Mouse (Mus musculus) WW6 (cell line): ENCODE results near the gene Adpgk.
A peak's percentile ranks its signal among the peaks of the same experiment; 100 is the strongest.
"Not testable (repeated sequence)": the region's sequence is repeated elsewhere in the genome, so short reads cannot be mapped to it uniquely, and the experiment has no call there.

Experiments used
- DNase-seq: peaks from one replicate; pipeline ENCODE4 v3.0.0-alpha.2; 2013; ENCODE audit warnings: low read depth, low spot score

Adpgk gene

DNA sequence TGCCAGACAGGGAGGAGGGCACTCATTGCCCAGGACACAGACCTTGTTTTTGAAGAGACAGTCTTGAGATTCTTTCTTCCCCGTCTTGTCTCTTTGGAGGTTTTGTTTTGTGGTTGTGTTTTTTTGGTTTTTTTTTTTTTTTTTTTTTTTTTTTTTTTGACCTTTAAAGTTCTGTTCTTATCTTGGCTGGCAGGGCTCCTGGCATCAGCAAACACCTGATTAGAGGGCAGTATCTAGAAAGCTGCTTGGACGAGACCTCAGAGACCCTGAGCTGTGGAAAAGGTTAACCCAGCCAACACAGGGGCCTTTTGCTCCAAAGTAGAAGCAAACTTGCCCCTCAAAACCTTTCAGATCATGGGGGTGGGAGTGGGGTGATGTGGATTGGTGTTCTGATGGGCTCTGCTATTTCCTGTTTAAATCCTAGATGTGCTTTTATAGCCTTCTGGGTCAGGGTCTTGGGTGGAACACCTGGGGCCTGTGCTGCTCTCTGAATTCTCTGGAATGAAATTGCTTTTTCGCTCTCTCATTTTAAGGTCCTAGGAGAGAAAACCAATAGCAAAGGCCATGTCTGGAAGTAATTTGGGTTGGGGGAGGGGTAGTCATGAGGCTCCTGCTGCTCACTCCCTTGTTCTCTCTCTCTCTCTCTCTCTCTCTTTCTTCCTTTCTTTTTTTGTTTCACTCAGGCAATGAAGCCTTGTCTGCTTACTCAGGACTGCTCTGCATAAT, 2.5 kb upstream of the Adpgk start:
- no peak for DNase-seq

- no peak for DNase-seq
Observed at GRCm38 (mm10) chr9:59289529-59290115, 1.7 kb upstream of the Adpgk start.

DNA sequence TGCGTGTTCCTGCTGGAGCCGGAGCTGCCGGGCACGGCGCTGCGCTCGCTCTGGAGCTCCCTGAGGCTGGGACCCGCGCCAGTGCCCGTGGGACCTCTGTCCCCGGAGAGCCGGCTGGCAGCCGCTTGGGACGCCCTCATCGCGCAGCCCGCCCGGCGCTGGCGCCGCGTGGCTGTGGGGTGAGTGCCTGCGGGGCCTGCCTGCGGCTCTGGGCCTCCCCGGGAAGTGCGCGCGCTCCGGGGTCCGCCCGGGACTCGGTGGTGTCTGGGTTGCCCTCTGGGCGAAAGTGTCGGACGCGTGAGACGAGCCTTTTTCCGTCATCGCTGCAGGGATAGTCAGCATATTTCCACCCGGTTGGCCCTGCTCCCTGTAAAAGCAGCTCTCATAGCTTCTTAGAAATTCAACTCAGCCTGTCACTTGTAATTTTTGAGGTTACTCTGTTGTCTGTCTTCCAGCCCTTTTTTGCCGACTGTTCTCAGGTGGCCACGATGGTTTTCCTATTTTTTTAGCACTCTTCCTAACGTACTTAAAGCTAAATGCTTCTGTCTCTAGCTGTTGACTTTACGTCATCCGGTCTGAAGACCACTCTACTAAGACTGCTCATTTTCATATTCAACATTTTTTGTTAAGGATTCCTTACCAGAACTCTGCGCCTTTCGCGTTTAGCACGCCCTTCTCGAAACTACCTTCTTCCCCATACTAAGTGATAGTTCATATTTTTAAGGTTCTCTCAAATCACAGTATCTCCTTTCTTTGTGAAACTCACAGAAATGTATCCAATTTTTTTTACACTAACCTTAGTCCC, 532 bp downstream of the Adpgk start:
- DNase-seq, result no peak

DNA sequence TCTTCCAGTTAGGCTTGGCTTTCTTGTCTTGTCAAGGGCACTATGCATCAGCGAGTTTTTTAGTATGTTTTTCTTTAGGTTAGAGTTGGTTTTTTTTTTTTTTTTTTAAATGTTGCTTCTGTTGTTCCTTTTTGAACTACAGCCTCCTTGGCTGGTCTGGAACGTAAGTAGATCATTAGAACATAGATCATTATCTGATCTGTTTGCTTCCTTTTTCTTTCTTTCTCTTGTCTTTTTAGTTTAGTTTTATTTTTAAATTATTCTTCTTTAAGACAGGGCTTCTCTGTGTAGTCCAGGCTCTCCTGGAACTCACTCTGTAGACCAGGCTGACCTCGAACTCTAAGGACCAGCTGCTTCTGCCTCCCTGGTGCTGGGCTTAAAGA, 1.1 kb downstream of the Adpgk start:
- no peak for DNase-seq

- DNase-seq, result no peak
Observed at GRCm38 (mm10) chr9:59296419-59296818, 5.1 kb downstream of the Adpgk start.

- DNase-seq, result no peak
Observed at GRCm38 (mm10) chr9:59307890-59308289, 16.5 kb downstream of the Adpgk start.

GRCm38 (mm10) chr9:59310582-59311283, 19.4 kb downstream of the Adpgk start:
- DNase-seq, result no peak

DNA sequence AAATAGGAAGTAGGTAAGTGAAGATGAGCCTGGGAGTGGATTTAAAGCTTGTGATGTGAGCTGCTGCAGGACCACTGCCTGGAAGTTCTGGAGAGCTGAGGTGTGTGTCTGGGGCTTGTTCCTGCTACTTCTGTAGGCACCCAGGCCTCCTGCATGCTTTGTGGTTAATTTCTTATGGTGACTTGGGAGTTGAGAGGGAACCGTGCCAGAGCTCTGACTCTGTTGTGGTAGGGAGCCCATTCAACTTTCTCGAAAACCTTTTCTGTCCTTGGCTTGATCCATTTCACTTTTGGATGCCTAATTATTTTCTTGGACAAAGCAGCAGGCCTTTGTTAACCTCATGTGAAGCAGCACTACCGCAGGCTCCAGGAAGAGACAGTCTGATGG, 19.9 kb downstream of the Adpgk start:
- DNase-seq, result no peak

DNA sequence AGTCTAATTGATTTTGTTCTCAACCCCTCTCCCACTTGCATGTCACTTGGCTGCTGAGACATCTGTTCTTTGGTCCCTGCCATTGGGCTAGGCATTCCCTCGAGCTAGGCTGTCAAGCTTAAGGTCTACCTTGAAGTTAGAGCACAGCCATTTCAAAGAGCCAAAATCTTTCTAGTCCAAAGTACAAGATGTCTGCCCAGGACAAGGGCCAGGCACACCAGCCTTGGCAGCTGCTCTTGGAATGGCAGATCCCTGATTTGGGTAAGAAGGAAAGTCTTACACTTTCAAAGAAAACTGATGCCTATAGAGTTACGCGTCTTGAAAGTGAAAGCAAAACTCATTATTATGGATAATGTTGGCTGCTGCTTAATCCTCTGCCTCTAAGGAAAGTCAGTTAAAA, 24.8 kb downstream of the Adpgk start:
- DNase-seq, result no peak

DNA sequence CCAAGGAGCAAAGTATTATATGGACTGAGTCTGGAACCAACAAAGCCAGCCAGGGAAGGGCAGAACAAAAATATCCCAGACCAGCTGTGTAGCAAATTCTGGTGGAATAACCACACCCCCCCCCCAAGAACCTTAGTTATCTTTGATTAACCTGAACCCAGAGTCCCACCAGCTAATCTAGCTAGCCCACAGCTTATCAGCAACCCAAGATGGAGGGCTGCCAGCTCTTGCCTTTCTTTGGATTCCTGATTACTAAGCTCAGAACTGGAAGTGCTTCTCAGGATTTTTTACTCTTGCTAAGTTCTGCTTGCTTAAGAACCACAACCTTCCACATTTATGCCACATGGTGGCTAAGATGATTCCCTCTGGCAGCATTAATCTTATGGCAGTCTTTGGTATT, 33.0 kb downstream of the Adpgk start:
- DNase-seq, result no peak

DNA sequence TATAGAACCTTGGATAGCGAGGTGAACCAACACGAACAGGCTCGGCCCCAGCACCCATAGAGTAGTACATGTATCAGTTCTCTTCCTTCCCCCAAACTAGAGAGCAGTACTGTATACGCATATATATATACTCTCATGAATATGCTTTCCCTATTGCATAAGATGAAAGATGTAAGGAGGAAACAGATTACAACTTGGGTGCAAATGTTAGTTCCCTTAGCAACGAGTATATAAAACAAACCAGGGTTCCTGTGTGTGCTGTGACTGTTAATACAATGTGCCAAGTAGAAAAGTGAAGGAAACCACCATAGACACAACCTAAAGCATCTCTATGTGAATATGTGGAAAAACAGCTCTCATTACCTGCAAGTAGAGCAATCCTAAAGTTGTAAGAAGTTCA, 38.7 kb downstream of the Adpgk start:
- no peak for DNase-seq

DNA sequence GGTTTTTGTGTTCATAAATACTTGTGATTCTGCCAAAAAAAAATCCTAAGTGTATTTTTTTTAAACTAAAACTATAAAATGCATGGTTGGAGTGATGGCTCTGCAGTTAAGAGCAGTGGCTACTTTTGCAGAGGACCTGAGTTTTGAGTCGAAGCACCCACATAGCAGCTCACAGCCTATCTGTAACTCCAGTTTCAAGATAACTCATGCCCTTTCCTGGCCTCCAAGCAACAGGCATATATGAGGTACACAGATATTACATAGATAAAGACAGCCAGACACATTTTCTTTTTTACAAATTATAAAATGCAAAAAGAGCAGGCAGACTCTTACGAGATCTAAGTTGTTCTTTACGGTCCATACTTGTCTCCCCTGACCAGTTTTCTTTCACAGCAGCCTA, 45.2 kb downstream of the Adpgk start:
- no peak for DNase-seq

- no peak for DNase-seq
Observed at GRCm38 (mm10) chr9:59337889-59338288, 46.5 kb downstream of the Adpgk start.

DNA sequence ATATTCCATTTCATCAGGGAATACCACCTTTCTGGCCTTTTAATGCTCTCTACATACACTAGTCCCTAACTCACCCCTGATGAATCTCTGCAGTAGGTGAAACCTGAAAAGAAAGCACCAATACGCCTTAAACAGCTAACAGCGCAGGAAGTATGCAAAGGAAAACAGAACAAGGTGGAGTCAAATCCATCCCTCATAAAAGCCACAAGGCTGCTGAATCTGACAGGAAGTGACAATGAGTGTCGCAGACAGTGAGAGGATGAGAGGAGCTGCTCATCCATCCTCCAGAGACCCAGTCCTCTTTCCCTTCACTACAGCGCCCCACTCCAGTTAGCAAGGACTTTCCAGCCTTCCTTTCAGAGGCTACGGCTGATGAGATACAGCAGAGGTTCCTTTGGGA, 47.1 kb downstream of the Adpgk start:
- no peak for DNase-seq

GRCm38 (mm10) chr9:59339107-59339506, 47.7 kb downstream of the Adpgk start:
- no peak for DNase-seq

- no peak for DNase-seq
Observed at GRCm38 (mm10) chr9:59340002-59340401, 48.6 kb downstream of the Adpgk start.

- DNase-seq, result no peak
Observed at GRCm38 (mm10) chr9:59346176-59346575, 54.8 kb downstream of the Adpgk start.

GRCm38 (mm10) chr9:59352586-59353252, 61.4 kb downstream of the Adpgk start:
- DNase-seq, result no peak

- peak; percentile 80 for DNase-seq
Observed at GRCm38 (mm10) chr9:59353253-59353639, 61.9 kb downstream of the Adpgk start, which contains the start of gene Bbs4. Gene Bbs4 (minus strand): TSS chr9:59353508.

- not testable (repeated sequence) for DNase-seq
Observed at GRCm38 (mm10) chr9:59358041-59358440, 66.7 kb downstream of the Adpgk start.

DNA sequence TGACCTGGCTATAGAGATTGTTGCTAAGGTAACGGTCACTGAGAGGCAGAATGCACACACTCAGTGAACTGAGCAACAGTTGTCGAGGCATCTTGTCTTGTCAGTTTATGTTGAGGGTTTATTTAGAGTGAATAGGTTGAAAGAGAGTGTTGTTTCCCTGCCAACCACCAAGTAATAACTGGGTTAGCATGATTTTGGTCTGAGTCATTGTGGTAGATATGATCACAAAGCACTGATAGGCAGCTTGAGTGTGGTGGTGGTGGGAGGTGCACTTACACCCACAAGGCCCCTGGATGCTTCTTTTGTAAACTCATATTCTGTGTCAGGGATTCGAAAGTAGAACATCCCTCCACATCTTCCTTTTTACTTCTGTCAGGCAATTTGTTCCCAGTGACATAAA, 69.1 kb downstream of the Adpgk start:
- DNase-seq, result not testable (repeated sequence)

- no peak for DNase-seq
Observed at GRCm38 (mm10) chr9:59369220-59369619, 77.9 kb downstream of the Adpgk start.
